Mouse (Mus musculus) heart, postnatal 0 days (tissue): ENCODE data around the gene Serpinb6b.

Experiments used
- CTCF ChIP-seq: IDR thresholded peaks from 2 replicates; pipeline ENCODE4 v1.5.1; 2016; ENCODE audit warnings: antibody characterized with exemption, control low read depth, low read depth
- EP300 ChIP-seq: IDR thresholded peaks from 2 replicates; pipeline ENCODE4 v1.6.1; 2016; ENCODE audit warnings: antibody characterized with exemption, low read depth

GRCm38 (mm10) chr13:32927241-32927640 lies 37.8 kb upstream of the Serpinb6b start:
- no peak for TF ChIP-seq CTCF
- TF ChIP-seq EP300: no peak
